Mouse (Mus musculus) stomach, embryonic 14.5 days (tissue): ENCODE data around the gene Rin2. TPM values are rescaled to one million over a fixed set of nuclear protein-coding genes. Genes with fewer than 3 reads are reported as not detected.

ENCODE experiments used
- ATAC-seq: fragments of 200-750 bp; cut with Nextera tagmentation; 2 replicates; pipeline ENCODE4 v1.8.0; 2017; ENCODE audit warnings: low read depth, moderate TSS enrichment; ENCODE audit not compliant: insufficient number of reproducible peaks, insufficient read depth, low FRiP score
- H3K27ac ChIP-seq: fragments of 300-500 bp; sonication (generic); 2 replicates; pipeline ENCODE4 v1.5.1; 2014; ENCODE audit warnings: mild to moderate bottlenecking, low read length, moderate library complexity, mixed read lengths
- H3K27me3 ChIP-seq: fragments of 300-500 bp; sonication (generic); 2 replicates; pipeline ENCODE4 v1.6.1; 2014; ENCODE audit warnings: low read length, control low read depth, mixed read lengths; ENCODE audit not compliant: control insufficient read depth, insufficient read depth
- H3K36me3 ChIP-seq: fragments of 300-500 bp; sonication (generic); 2 replicates; pipeline ENCODE4 v1.6.1; 2014; ENCODE audit warnings: mild to moderate bottlenecking, control low read depth, low read length, moderate library complexity, mixed read lengths; ENCODE audit not compliant: control insufficient read depth, insufficient read depth
- H3K4me1 ChIP-seq: fragments of 300-500 bp; sonication (generic); 2 replicates; pipeline ENCODE4 v1.6.1; 2014; ENCODE audit warnings: low read length, control low read depth, mixed read lengths; ENCODE audit not compliant: control insufficient read depth, insufficient read depth
- H3K4me2 ChIP-seq: fragments of 300-500 bp; sonication (generic); replicated peaks from 2 replicates; pipeline ENCODE4 v1.6.1; 2014; ENCODE audit warnings: low read depth, low read length, control low read depth
- H3K4me3 ChIP-seq: fragments of 300-500 bp; sonication (generic); 2 replicates; pipeline ENCODE4 v1.5.1; 2014; ENCODE audit warnings: low read depth, low read length, control low read depth
- H3K9ac ChIP-seq: fragments of 300-500 bp; sonication (generic); replicated peaks from 2 replicates; pipeline ENCODE4 v1.6.1; 2014; ENCODE audit warnings: low read depth, mild to moderate bottlenecking, control low read depth, low read length, moderate library complexity, mixed read lengths
- H3K9me3 ChIP-seq: fragments of 300-500 bp; sonication (generic); 2 replicates; pipeline ENCODE4 v1.6.1; 2016; ENCODE audit warnings: low read depth, low read length, control low read depth; ENCODE audit not compliant: control insufficient read depth
- WGBS: fragments of 180-500 bp; shearing (Covaris S2); extraction: QIAGEN DNeasy Blood & Tissue Kit; methylation state at CpG from one replicate; pipeline ENCODE4 v1.1.7; 2014; 5-methylcytosine and 5-hydroxymethylcytosine counted together
- polyA plus RNA-seq: library from polyadenylated mRNA; unstranded; fragments of >200 nt; fragmentation: Nextera tagmentation; extraction: Ambion mirVana; gene quantifications from 2 replicates; pipeline ENCODE4 v1.2.1, GENCODE M21; 2014

Rin2 gene
- polyA plus RNA-seq, 1 experiment from 2014 or later, result 38.0 TPM

- no peak for ATAC-seq
- no peak overlapping the region for H3K4me3 ChIP-seq
- no peaks in the 10 kb centered on the region for H3K9me3 ChIP-seq
- H3K4me1 ChIP-seq, result no peaks in the 10 kb centered on the region
- no peak overlapping the region for H3K9ac ChIP-seq
- H3K36me3 ChIP-seq, result no peaks in the 10 kb centered on the region
- H3K27me3 ChIP-seq, result no peaks in the 10 kb centered on the region
- H3K27ac ChIP-seq, result no peak overlapping the region
- H3K4me2 ChIP-seq, result no peak overlapping the region
- WGBS, result 88% methylated on average over 2 of the region's 2 CpGs
These were observed 133.2 kb downstream of the Rin2 start for GRCm38 (mm10) chr2:145808251-145808650.

GRCm38 (mm10) chr2:145808667-145809066, 133.7 kb downstream of the Rin2 start:
- no peak overlapping the region for H3K27ac ChIP-seq
- no peaks in the 10 kb centered on the region for H3K27me3 ChIP-seq
- H3K4me2 ChIP-seq, result no peak overlapping the region
- no peaks in the 10 kb centered on the region for H3K4me1 ChIP-seq
- 91% methylated on average over 6 of the region's 6 CpGs for WGBS
- ATAC-seq, result no peak
- no peak overlapping the region for H3K4me3 ChIP-seq
- H3K9ac ChIP-seq, result no peak overlapping the region
- no peaks in the 10 kb centered on the region for H3K9me3 ChIP-seq
- H3K36me3 ChIP-seq, result no peaks in the 10 kb centered on the region

- no peaks in the 10 kb centered on the region for H3K4me1 ChIP-seq
- ATAC-seq, result no peak
- peaks cover under 1% of the 10 kb centered on the region; the same call in 1 of the 2 replicates for H3K9me3 ChIP-seq
- no peak overlapping the region for H3K9ac ChIP-seq
- WGBS, result 52% methylated on average over 5 of the region's 5 CpGs
- H3K4me2 ChIP-seq, result no peak overlapping the region
- H3K36me3 ChIP-seq, result no peaks in the 10 kb centered on the region
- H3K27ac ChIP-seq, result no peak overlapping the region
- no peak overlapping the region for H3K4me3 ChIP-seq
- no peaks in the 10 kb centered on the region for H3K27me3 ChIP-seq
These were observed 135.7 kb downstream of the Rin2 start for GRCm38 (mm10) chr2:145810676-145811075.

- Histone ChIP-seq H3K27ac (no peak overlapping the region), H3K4me1 (no peaks in the 10 kb centered on the region), H3K36me3 (no peaks in the 10 kb centered on the region), H3K9me3 (peaks cover 10% of the 10 kb centered on the region), H3K27me3 (no peaks in the 10 kb centered on the region), H3K4me2 (no peak overlapping the region), H3K4me3 (no peak overlapping the region), H3K9ac (no peak overlapping the region)
- no peak for ATAC-seq
- 91% methylated on average over 1 of the region's 1 CpGs for WGBS
These were observed 137.8 kb downstream of the Rin2 start for GRCm38 (mm10) chr2:145812818-145813217.

GRCm38 (mm10) chr2:145817195-145817594, 142.2 kb downstream of the Rin2 start:
- no peaks in the 10 kb centered on the region for H3K36me3 ChIP-seq
- no peaks in the 10 kb centered on the region for H3K27me3 ChIP-seq
- H3K9ac ChIP-seq, result no peak overlapping the region
- no peak overlapping the region for H3K4me2 ChIP-seq
- no peak overlapping the region for H3K4me3 ChIP-seq
- 60% methylated on average over 5 of the region's 5 CpGs for WGBS
- no peak overlapping the region for H3K27ac ChIP-seq
- no peaks in the 10 kb centered on the region for H3K4me1 ChIP-seq
- peaks cover 10% of the 10 kb centered on the region for H3K9me3 ChIP-seq
- ATAC-seq, result no peak

- no peak overlapping the region for H3K9ac ChIP-seq
- H3K4me1 ChIP-seq, result no peaks in the 10 kb centered on the region
- no peaks in the 10 kb centered on the region for H3K27me3 ChIP-seq
- no peak overlapping the region for H3K4me2 ChIP-seq
- H3K36me3 ChIP-seq, result no peaks in the 10 kb centered on the region
- no peak overlapping the region for H3K27ac ChIP-seq
- H3K9me3 ChIP-seq, result no peaks in the 10 kb centered on the region
- 78% methylated on average over 15 of the region's 15 CpGs for WGBS
- H3K4me3 ChIP-seq, result no peak overlapping the region
- ATAC-seq, result no peak
These were observed 147.2 kb downstream of the Rin2 start for GRCm38 (mm10) chr2:145822013-145822782.

- no peak overlapping the region for H3K4me2 ChIP-seq
- 61% methylated on average over 3 of the region's 3 CpGs for whole genome bisulfite sequencing
- peak; percentile 86 for ATAC-seq
- no peak overlapping the region for H3K4me3 ChIP-seq
- H3K27me3 ChIP-seq, result no peaks in the 10 kb centered on the region
- no peaks in the 10 kb centered on the region for H3K9me3 ChIP-seq
- no peak overlapping the region for H3K9ac ChIP-seq
- H3K27ac ChIP-seq, result no peak overlapping the region
- no peaks in the 10 kb centered on the region for H3K4me1 ChIP-seq
- H3K36me3 ChIP-seq, result no peaks in the 10 kb centered on the region
These were observed 148.0 kb downstream of the Rin2 start for GRCm38 (mm10) chr2:145822783-145823729.

GRCm38 (mm10) chr2:145824749-145825148, 149.7 kb downstream of the Rin2 start:
- Histone ChIP-seq H3K27ac (no peak overlapping the region), H3K27me3 (no peaks in the 10 kb centered on the region)
- WGBS, result 83% methylated on average over 3 of the region's 3 CpGs

More at GRCm38 (mm10) chr2:145824749-145825148, 149.7 kb downstream of the Rin2 start:
- Histone ChIP-seq H3K36me3 (no peaks in the 10 kb centered on the region), H3K9me3 (no peaks in the 10 kb centered on the region), H3K4me1 (no peaks in the 10 kb centered on the region), H3K4me3 (no peak overlapping the region), H3K9ac (no peak overlapping the region), H3K4me2 (no peak overlapping the region)
- ATAC-seq, result no peak
